Mouse (Mus musculus) small intestine, adult 2 months (tissue): ENCODE results near the gene Shroom3. TPM values are rescaled to one million over a fixed set of nuclear protein-coding genes. Genes with fewer than 3 reads are reported as not detected.

Experiments used
- H3K27ac ChIP-seq: fragments of 200-500 bp; 2 replicates; pipeline ENCODE4 v1.5.1; 2012; ENCODE audit warnings: low read depth, low read length, control low read depth, inconsistent platforms; ENCODE audit not compliant: insufficient read depth
- H3K27me3 ChIP-seq: fragments of 200-500 bp; 2 replicates; pipeline ENCODE4 v1.6.1; 2012; ENCODE audit warnings: mild to moderate bottlenecking, moderate library complexity, low read length, inconsistent platforms; ENCODE audit not compliant: control insufficient read depth, insufficient read depth
- H3K36me3 ChIP-seq: fragments of 200-500 bp; 2 replicates; pipeline ENCODE4 v1.6.1; 2012; ENCODE audit warnings: mild to moderate bottlenecking, low read length, control low read depth, inconsistent platforms; ENCODE audit not compliant: control insufficient read depth, insufficient read depth
- H3K4me1 ChIP-seq: fragments of 200-500 bp; 2 replicates; pipeline ENCODE4 v1.6.1; 2012; ENCODE audit warnings: low read length, inconsistent platforms, mixed read lengths; ENCODE audit not compliant: control insufficient read depth, insufficient read depth, insufficient read length
- H3K4me3 ChIP-seq: fragments of 200-500 bp; 2 replicates; pipeline ENCODE4 v1.5.1; 2012; ENCODE audit warnings: low read depth, mild to moderate bottlenecking, control low read depth, inconsistent platforms, low read length, moderate library complexity
- CTCF ChIP-seq: fragments of 200-500 bp; IDR thresholded peaks from 2 replicates; pipeline ENCODE4 v1.5.1; 2012; ENCODE audit warnings: low read depth, mild to moderate bottlenecking, control low read depth, inconsistent platforms, low read length, moderate library complexity, mixed read lengths; ENCODE audit not compliant: insufficient replicate concordance, insufficient read length; ENCODE audit errors: extremely low read depth
- POLR2A ChIP-seq: fragments of 200-500 bp; IDR thresholded peaks from 2 replicates; pipeline ENCODE4 v1.6.1; 2012; ENCODE audit warnings: low read depth, mild to moderate bottlenecking, control low read depth, inconsistent platforms, low read length, moderate library complexity
- WGBS: fragments of 180-500 bp; shearing (Covaris S2); methylation state at CpG from one replicate; pipeline ENCODE4 v1.1.7; 2018; 5-methylcytosine and 5-hydroxymethylcytosine counted together
- polyA plus RNA-seq: library from polyadenylated mRNA; depleted of rRNA; stranded (reverse); fragments of >200 nt; gene quantifications from 2 replicates; pipeline ENCODE4 v1.2.3, GENCODE M21; 2012

The Shroom3 gene
- polyA plus RNA-seq, 1 experiment, result 111 TPM

DNA sequence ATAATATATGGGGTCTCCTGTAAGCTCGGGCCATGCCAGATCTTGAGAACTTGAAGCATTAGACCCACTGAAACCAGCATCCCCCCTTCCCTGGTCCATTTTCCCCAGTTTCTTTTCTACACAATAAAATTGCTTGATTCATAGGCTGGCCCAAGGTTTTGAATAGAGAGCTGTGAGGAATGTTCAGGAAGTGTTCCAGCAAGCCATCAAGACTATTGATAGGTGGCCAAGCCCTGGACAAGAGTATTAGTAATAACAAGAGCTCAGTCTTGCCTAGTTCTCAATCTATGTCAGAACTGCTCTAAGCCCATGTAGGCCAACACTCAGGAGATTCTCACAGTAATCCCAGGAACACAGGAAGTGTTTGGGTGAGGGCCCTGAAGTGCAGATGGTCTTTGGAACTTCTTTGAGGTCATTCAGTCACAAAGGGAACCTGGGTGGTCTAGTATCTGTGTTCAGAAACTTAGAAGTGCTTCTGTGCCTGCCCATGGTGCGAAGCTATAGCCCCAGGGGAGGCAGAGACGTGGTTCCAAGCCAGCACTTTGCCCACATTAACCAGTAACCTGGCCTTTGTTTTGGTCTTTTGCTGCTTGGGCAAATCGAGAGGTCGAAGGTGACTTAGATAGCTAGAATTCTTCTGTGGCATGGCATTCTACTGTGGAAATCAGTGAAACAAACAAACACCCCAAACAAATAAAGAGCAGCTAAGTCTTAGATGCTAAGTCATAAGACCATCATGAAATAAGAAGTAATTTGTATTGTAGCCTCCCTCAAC is 29.6 kb downstream of the Shroom3 start:
- no peak overlapping the region for H3K4me3 ChIP-seq
- H3K27ac ChIP-seq, result no peak overlapping the region
- H3K4me1 ChIP-seq, result peaks cover 1% of the 10 kb centered on the region; the same call in 1 of the 2 replicates
- 84% methylated on average over 5 of the region's 5 CpGs for WGBS
- no peaks in the 10 kb centered on the region for H3K36me3 ChIP-seq
- TF ChIP-seq POLR2A (no peak), CTCF (no peak)
- no peaks in the 10 kb centered on the region for H3K27me3 ChIP-seq

DNA sequence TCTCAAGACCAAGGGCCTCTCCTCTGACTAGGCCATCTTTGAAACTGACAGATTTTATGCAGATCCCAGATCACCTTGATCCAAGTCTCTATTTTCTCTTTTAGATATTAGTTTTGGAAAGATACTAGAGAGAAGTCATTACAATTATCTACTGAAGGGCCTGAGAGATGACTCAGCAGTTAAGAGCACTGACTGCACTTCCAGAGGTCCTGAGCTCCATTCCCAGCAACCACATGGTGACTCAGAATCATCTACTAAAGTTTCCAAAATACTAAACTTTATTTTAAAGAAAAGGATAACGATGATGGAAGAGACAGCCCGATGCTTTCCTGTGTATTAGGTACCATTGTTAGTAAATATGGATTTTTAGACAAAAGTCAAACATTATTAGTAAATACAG is 31.7 kb downstream of the Shroom3 start:
- H3K4me1 ChIP-seq, result peaks cover 3% of the 10 kb centered on the region; the same call in 1 of the 2 replicates
- H3K36me3 ChIP-seq, result no peaks in the 10 kb centered on the region
- H3K4me3 ChIP-seq, result no peak overlapping the region
- TF ChIP-seq CTCF (no peak), POLR2A (no peak)
- no peak overlapping the region for H3K27ac ChIP-seq
- 90% methylated on average over 2 of the region's 2 CpGs for WGBS
- H3K27me3 ChIP-seq, result no peaks in the 10 kb centered on the region

DNA sequence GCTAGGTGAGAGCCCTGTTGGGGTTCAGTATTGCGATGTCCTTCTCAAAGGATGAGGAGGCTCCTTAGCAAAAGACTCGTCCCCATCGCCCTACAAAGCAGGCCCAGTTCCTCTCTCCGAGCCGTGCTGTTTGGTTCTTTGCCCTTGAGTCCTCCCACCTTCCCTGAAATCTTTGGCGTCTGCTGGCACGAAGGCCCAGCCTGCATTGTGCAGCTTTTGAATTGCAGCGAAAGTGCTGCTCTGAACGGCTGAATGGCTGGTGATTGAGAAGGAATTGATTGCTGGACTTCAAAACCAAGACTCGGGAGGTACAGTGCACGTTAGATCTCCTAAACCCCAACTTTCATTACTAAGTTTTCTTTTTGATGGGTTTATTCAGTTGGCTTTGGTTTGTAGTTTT is 32.1 kb downstream of the Shroom3 start:
- no peak overlapping the region for H3K27ac ChIP-seq
- TF ChIP-seq CTCF (no peak), POLR2A (no peak)
- 83% methylated on average over 11 of the region's 11 CpGs for WGBS
- H3K27me3 ChIP-seq, result no peaks in the 10 kb centered on the region
- H3K4me1 ChIP-seq, result peaks cover 3% of the 10 kb centered on the region; the same call in 1 of the 2 replicates
- no peak overlapping the region for H3K4me3 ChIP-seq
- no peaks in the 10 kb centered on the region for H3K36me3 ChIP-seq

DNA sequence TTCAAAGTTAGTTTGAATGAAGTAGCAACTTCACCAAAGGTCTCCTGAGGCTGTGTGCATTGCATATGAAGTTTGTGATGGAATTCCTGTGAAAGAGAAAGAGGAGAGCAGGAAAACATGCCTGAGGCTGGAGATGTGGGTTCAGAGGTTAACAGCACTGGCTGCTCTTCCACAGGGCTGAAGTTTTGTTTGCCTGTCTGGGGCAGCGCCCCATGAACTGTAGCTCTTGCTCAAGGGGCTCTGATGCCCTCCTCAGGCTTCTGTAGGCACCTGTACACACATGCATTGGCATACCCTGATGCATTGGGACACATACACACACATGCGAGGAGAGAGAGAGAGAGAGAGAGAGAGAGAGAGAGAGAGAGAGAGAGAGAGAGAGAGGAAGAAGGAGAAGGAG is 32.7 kb downstream of the Shroom3 start:
- H3K4me1 ChIP-seq, result peaks cover 3% of the 10 kb centered on the region; the same call in 1 of the 2 replicates
- WGBS, result 65% methylated on average over 2 of the region's 2 CpGs
- no peaks in the 10 kb centered on the region for H3K27me3 ChIP-seq
- H3K36me3 ChIP-seq, result no peaks in the 10 kb centered on the region
- TF ChIP-seq CTCF (no peak), POLR2A (no peak)
- no peak overlapping the region for H3K27ac ChIP-seq
- no peak overlapping the region for H3K4me3 ChIP-seq

DNA sequence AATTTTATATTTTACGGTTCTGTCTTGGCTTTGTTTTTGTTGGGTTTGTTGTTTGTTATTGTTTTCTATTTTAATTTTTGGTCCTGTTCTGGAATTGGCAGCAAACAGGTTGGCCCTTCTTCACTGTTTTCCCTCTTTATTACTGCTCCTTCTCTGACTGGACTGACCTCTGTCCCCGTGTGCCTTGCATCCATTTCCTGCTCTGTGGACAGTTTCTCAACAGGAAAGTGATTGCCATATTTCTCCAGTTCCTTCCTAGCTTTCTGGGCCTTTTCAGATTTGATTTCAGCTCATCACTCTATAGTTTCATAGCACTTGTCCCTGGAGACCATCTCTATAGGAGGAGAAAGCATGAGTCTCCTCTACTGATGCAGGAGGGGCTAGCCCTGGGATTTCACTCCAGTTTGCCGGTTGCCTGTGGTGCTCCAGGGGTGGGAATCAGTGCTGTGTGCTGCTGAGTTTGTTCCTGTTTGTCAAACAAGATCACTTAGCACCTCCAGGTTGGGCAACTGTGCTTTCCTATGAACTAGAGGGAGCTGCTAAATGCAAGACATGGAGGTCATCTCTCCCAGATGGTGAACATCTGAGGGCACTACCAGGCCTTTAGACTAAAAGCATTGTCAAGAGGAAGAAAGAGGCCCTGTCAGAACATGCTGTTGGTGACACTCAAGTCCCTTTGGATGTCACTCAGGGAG is 34.6 kb downstream of the Shroom3 start:
- TF ChIP-seq CTCF (no peak), POLR2A (no peak)
- peaks cover 3% of the 10 kb centered on the region; the same call in 1 of the 2 replicates for H3K4me1 ChIP-seq
- H3K4me3 ChIP-seq, result no peak overlapping the region
- WGBS, result 56% methylated on average over 3 of the region's 3 CpGs
- no peak overlapping the region for H3K27ac ChIP-seq
- no peaks in the 10 kb centered on the region for H3K36me3 ChIP-seq
- H3K27me3 ChIP-seq, result no peaks in the 10 kb centered on the region

DNA sequence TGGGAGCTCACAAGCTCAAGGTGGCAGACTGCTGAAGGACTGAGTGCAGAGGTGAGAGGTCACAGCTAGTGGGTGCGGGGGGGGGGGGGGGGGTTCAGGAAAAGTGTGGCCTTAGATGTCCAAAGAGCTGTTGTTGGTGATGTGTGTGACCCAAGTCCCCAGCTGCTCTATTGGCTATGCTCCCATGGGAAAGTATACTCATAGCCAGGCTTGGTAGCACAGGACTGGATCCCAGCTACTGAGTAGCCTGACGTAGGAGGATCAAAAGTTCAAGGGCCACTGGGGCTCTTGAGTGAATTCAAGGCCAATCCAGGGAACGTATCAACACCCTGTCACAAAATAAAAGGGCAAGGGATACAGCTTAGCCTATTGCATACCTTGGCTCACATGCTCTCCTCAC is 35.6 kb downstream of the Shroom3 start:
- Histone ChIP-seq H3K36me3 (no peaks in the 10 kb centered on the region), H3K4me3 (no peak overlapping the region), H3K4me1 (peaks cover 3% of the 10 kb centered on the region; the same call in 1 of the 2 replicates), H3K27me3 (no peaks in the 10 kb centered on the region), H3K27ac (no peak overlapping the region)
- 79% methylated on average over 3 of the region's 3 CpGs for WGBS
- TF ChIP-seq POLR2A (no peak), CTCF (no peak)

DNA sequence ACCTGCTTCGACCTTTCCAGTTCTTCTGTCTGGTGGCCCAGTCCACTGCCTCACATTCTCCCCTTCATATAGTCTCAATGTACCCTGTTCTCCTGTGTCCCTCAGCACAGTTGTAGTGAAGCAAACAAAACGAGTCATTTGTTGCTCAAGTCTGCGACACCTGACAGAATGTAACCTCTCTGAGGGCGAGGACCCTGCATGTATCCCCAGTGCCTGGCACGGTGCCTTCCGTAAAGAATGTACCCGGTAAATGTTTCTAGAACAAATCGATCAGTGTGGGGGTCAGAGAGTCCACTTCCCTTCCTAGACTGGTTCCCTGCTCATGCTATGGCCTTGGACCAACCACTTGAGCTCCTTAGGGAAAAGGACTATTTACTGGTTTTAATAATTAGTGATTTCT is 38.4 kb downstream of the Shroom3 start:
- H3K4me1 ChIP-seq, result peaks cover 3% of the 10 kb centered on the region; the same call in 1 of the 2 replicates
- no peak overlapping the region for H3K27ac ChIP-seq
- H3K27me3 ChIP-seq, result no peaks in the 10 kb centered on the region
- H3K36me3 ChIP-seq, result no peaks in the 10 kb centered on the region
- WGBS, result 82% methylated on average over 8 of the region's 8 CpGs
- H3K4me3 ChIP-seq, result no peak overlapping the region
- TF ChIP-seq CTCF, result no peak
- TF ChIP-seq POLR2A, result no peak

DNA sequence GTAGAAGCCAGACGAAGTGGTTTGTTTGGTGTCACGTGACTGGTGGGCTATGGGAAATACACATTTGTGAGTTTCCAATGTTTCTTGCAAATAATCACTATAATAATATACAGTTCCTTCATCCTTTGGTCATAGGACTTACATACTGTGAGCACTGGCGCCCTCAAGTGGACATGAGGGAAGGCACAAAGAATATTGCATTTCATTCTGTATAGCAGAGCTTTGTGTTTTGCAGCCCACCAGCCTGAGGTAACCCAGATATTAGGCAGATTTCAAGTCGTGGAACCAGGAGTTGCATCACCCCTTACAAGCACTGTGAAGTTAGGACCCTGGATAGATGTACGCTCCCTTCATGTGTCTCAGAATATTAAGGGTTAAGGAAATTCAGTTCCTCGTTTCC is 42.7 kb downstream of the Shroom3 start:
- Histone ChIP-seq H3K27ac (no peak overlapping the region), H3K27me3 (no peaks in the 10 kb centered on the region), H3K36me3 (no peaks in the 10 kb centered on the region), H3K4me1 (peaks cover 7% of the 10 kb centered on the region; the same call in 1 of the 2 replicates), H3K4me3 (no peak overlapping the region)
- TF ChIP-seq POLR2A (no peak), CTCF (no peak)
- 30% methylated on average over 6 of the region's 6 CpGs for WGBS
